Mouse (Mus musculus) G1E (cell line): ENCODE data around the gene Fzd9. TPM values are rescaled to one million over a fixed set of nuclear protein-coding genes. Genes with fewer than 3 reads are reported as not detected.

Experiments used
- ATAC-seq: 2 replicates; pipeline ENCODE4 v1.8.0; 2016; ENCODE audit warnings: mild to moderate bottlenecking; ENCODE audit not compliant: insufficient number of reproducible peaks, poor library complexity, low FRiP score, severe bottlenecking; ENCODE audit errors: extremely low read depth
- DNase-seq: peaks from one replicate; pipeline ENCODE4 v3.0.0; 2012; ENCODE audit warnings: low spot score
- H3K27me3 ChIP-seq: 2 replicates; pipeline ENCODE4 v1.6.1; 2012; ENCODE audit warnings: mild to moderate bottlenecking, low read length, inconsistent platforms; ENCODE audit not compliant: insufficient read depth
- H3K36me3 ChIP-seq: replicated peaks from 2 replicates; pipeline ENCODE3; 2012; ENCODE audit warnings: mild to moderate bottlenecking, inconsistent platforms
- H3K4me1 ChIP-seq: 2 replicates; pipeline ENCODE4 v1.6.1; 2012; ENCODE audit warnings: low read depth, low read length, inconsistent platforms, mixed read lengths; ENCODE audit not compliant: insufficient read depth
- H3K4me3 ChIP-seq: 2 replicates; pipeline ENCODE4 v1.5.1; 2012; ENCODE audit warnings: low read depth, mild to moderate bottlenecking, inconsistent platforms, low read length, moderate library complexity, mixed read lengths
- H3K9me3 ChIP-seq: replicated peaks from 2 replicates; pipeline ENCODE4 v1.6.1; 2012; ENCODE audit warnings: inconsistent platforms
- CTCF ChIP-seq: IDR thresholded peaks from 2 replicates; pipeline ENCODE4 v1.5.1; 2012; ENCODE audit warnings: low read depth, low read length, inconsistent platforms, mixed read lengths
- GATA1 ChIP-seq: IDR thresholded peaks from 2 replicates; pipeline ENCODE4 v1.6.1; 2012; ENCODE audit warnings: borderline replicate concordance, low read length, inconsistent platforms, mixed read lengths
- GATA2 ChIP-seq: IDR thresholded peaks from 2 replicates; pipeline ENCODE4 v1.6.1; 2012; ENCODE audit warnings: low read depth, low read length, inconsistent platforms, borderline replicate concordance
- POLR2AphosphoS5 ChIP-seq: IDR thresholded peaks from 2 replicates; pipeline ENCODE4 v1.6.1; 2012; ENCODE audit warnings: low read depth, low read length, inconsistent platforms; ENCODE audit not compliant: insufficient replicate concordance
- TAL1 ChIP-seq: conservative IDR thresholded peaks from 2 replicates; pipeline ENCODE4 v1.6.1; 2012; ENCODE audit warnings: low read depth, low read length, inconsistent platforms, mixed read lengths
- polyA plus RNA-seq: library from polyadenylated mRNA; stranded (reverse); fragments of >175 nt; gene quantifications from 2 replicates; pipeline ENCODE4 v1.2.3, GENCODE M21; 2012
- total RNA-seq, 2 experiments: library from RNA; stranded (forward) in 1 of 2; stranded (reverse) in 1 of 2; fragments of 200-1000 nt in 1 of 2; fragments of >200 nt in 1 of 2; fragmentation: Nextera tagmentation in 1 of 2; gene quantifications; 2 replicates each; pipeline ENCODE4 v1.2.3; 2014 to 2017

The Fzd9 gene
- total RNA-seq (2014; fragmentation: Nextera tagmentation) = not detected in 2 replicates
- total RNA-seq (2017) = 0.17 TPM in 1 of 2 replicates, not detected in the other
- 0.66 and 0.94 TPM in 2 replicates for polyA plus RNA-seq

DNA sequence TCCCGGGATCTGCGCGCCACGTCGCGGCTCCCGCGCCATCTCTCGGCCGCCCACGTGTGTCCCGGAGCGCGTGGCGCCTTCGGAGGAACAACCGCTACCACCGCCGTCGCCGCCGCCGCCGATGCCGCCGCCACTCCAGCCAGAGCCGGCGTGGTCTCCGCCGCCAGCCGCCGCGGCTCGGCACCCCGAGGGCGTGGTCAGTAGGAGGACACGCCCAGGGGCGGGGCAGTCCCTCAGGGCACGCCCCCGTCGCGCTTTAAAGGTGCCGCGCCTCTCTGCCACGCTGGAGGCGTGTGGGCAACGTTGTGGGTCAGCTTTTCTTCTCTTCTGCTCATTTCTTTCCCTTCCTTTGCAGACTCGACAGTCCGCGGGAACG, at the start of gene Fzd9:
TSS of gene Fzd9 (minus strand) at position 152 of the 376 bp plus-strand sequence.
- peaks cover 29% of the 10 kb centered on the region for H3K36me3 ChIP-seq
- peak; percentile 82 for DNase-seq
- peaks cover 14% of the 10 kb centered on the region for H3K9me3 ChIP-seq
- TF ChIP-seq GATA2 (no peak), GATA1 (no peak), CTCF (no peak), POLR2AphosphoS5 (no peak), TAL1 (no peak)
- peak; percentile 71 for ATAC-seq
- H3K27me3 ChIP-seq = peaks cover 30% of the 10 kb centered on the region
- H3K4me3 ChIP-seq = peak within 1 kb of the TSS; percentile 74
- peaks cover 26% of the 10 kb centered on the region for H3K4me1 ChIP-seq

DNA sequence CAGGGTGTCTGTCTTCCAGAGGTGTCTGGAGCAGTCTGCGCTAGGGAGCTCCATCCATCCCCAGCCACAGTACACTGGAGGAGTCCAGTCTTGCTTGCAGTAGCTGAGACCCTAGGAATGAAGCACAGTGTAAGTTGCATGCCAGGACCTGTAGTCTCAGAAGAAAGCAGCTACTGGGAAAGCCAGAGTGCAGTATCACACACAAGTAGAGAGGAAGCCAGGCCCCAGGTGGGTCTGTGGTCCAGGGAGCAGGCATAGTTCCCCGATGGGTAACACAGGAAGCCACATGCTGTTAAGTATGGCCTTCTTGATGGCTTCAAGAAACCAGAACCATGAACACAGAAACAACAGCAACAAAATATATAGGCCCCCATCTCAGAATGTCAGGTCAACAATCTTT, 41.0 kb upstream of the Fzd9 start:
- TF ChIP-seq POLR2AphosphoS5 = no peak
- no peak for TF ChIP-seq GATA1
- no peak for TF ChIP-seq CTCF
- TF ChIP-seq GATA2 = no peak
- TF ChIP-seq TAL1 = no peak
- H3K4me1 ChIP-seq = no peaks in the 10 kb centered on the region
- no peaks in the 10 kb centered on the region for H3K36me3 ChIP-seq
- H3K27me3 ChIP-seq = peaks cover 16% of the 10 kb centered on the region
- H3K4me3 ChIP-seq = no peak overlapping the region
- ATAC-seq (no peak), DNase-seq (no peak)
- no peaks in the 10 kb centered on the region for H3K9me3 ChIP-seq

DNA sequence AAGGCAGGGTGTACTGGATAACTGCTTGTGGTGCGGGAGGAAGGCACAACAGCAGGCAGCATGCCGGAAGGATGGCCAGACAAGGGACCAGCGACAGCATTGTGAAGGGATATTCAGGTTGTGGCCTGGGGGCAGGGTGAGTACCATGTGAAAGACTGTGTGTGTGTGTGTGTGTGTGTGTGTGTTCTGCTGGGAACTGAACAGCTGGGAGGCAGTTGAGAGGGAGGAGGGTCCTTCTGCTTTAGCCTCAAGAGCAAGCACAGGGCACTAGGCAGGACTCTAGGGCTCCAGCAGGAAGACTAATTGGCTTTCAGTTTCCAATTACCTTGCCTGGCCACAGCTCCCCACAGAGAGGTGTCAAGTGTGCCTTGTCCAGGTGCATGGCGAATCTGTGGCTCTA, 40.2 kb upstream of the Fzd9 start:
- Histone ChIP-seq H3K9me3 (no peaks in the 10 kb centered on the region), H3K27me3 (peaks cover 17% of the 10 kb centered on the region), H3K4me3 (no peak overlapping the region), H3K36me3 (no peaks in the 10 kb centered on the region), H3K4me1 (no peaks in the 10 kb centered on the region)
- no peak for ATAC-seq
- no peak for DNase-seq
- TF ChIP-seq CTCF = no peak
- no peak for TF ChIP-seq POLR2AphosphoS5
- TF ChIP-seq GATA2 = no peak
- TF ChIP-seq GATA1 = no peak
- no peak for TF ChIP-seq TAL1

DNA sequence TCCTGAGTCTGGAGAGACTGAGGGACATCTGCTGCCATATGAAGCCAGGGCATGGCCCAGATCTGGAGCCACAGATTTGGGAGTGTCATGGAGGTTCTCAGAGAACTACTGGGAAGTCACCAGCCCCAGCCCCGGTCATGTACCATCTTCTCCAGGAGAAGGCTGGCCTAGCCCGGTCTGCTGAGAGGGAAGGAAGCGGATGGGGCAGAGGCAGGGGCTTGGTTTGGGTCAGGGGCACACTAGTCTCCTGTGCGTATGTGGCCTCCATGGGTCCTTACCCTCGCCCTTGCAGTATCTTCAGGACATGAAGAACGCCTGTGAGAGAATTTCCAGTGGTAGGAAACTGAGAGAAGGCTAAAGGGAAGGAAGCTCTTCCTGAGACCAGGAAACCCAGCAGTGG, 39.7 kb upstream of the Fzd9 start:
- DNase-seq (no peak), ATAC-seq (no peak)
- no peaks in the 10 kb centered on the region for H3K9me3 ChIP-seq
- H3K4me1 ChIP-seq = no peaks in the 10 kb centered on the region
- no peak overlapping the region for H3K4me3 ChIP-seq
- H3K27me3 ChIP-seq = peaks cover 17% of the 10 kb centered on the region
- TF ChIP-seq GATA2 (no peak), GATA1 (no peak), CTCF (no peak), TAL1 (no peak), POLR2AphosphoS5 (no peak)
- H3K36me3 ChIP-seq = no peaks in the 10 kb centered on the region

DNA sequence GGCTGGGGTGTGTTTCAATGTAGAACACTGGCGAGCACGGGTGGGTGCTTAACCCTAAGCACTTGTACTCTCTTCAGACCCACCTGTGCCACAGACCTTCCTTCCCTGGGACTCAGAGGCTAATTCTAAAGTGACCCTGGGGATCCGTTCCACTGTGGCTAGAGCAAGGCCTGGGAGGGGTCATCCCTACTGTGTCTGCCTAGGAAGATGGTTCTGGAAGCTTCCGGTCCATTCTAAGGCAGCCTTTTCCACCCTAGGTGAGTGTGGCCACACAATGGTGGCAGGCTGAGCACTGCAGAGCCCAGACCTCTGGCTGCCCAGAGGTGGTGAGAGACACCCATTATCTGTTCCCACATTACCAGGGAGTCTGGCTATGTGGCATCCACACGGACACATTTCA, 35.9 kb upstream of the Fzd9 start:
- Histone ChIP-seq H3K4me3 (no peak overlapping the region), H3K27me3 (peaks cover 34% of the 10 kb centered on the region), H3K9me3 (no peaks in the 10 kb centered on the region), H3K4me1 (no peaks in the 10 kb centered on the region), H3K36me3 (no peaks in the 10 kb centered on the region)
- ATAC-seq = no peak
- no peak for DNase-seq
- no peak for TF ChIP-seq GATA1
- TF ChIP-seq POLR2AphosphoS5 = no peak
- no peak for TF ChIP-seq TAL1
- no peak for TF ChIP-seq GATA2
- no peak for TF ChIP-seq CTCF

DNA sequence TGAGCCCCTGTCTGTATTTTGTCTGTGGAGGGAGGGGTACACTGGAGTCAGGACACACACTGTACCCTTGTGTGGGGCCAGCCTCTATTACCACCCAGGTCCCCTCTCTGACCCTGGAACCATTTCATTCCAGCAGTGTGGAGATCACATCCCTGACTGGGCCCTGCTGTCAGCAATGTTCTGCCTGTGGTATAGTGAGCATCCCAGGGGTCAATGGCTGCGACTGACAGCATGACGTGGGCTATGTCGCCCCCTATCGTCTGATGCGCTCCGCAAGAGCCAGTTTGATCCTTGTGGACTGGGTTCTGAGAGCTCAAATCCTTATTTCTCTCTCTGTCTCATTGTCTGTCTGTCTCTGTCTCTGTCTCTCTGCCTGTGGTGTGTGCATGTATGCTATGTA, 35.2 kb upstream of the Fzd9 start:
- H3K36me3 ChIP-seq = no peaks in the 10 kb centered on the region
- ATAC-seq (no peak), DNase-seq (peak; percentile 64)
- TF ChIP-seq POLR2AphosphoS5 = no peak
- no peak for TF ChIP-seq GATA1
- TF ChIP-seq CTCF = peak; percentile 55; the same call in 1 of the 2 replicates
- no peak for TF ChIP-seq TAL1
- no peak for TF ChIP-seq GATA2
- no peaks in the 10 kb centered on the region for H3K9me3 ChIP-seq
- no peaks in the 10 kb centered on the region for H3K4me1 ChIP-seq
- no peak overlapping the region for H3K4me3 ChIP-seq
- H3K27me3 ChIP-seq = peaks cover 30% of the 10 kb centered on the region

DNA sequence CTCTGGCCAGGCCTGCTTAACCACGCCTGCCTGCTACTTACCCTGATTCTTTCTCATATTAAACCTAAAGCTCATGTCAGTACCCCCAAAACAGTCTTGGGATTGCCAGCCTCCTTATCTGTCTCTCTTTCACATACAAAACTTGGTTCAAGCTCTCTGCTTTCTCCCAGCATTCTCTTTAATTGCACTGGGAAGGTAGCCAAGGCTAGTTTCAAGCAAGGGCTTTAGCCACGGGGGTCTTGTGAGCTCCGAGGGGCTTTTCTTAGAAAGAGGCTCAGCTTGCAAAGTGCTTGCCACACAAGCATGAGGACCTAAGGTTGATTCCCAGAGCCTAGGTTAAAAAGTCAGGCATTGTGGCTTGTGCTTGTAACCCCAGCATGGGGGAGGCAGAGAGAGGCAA, 34.2 kb upstream of the Fzd9 start:
- no peak for TF ChIP-seq GATA1
- no peak for TF ChIP-seq POLR2AphosphoS5
- TF ChIP-seq GATA2 = no peak
- no peak for TF ChIP-seq CTCF
- TF ChIP-seq TAL1 = no peak
- DNase-seq (no peak), ATAC-seq (no peak)
- Histone ChIP-seq H3K9me3 (no peaks in the 10 kb centered on the region), H3K4me3 (no peak overlapping the region), H3K4me1 (no peaks in the 10 kb centered on the region), H3K27me3 (peaks cover 24% of the 10 kb centered on the region), H3K36me3 (no peaks in the 10 kb centered on the region)
